Mouse (Mus musculus) neural tube, embryonic 12.5 days (tissue): ENCODE results near the gene Ppp1r9a. TPM values are rescaled to one million over a fixed set of nuclear protein-coding genes. Genes with fewer than 3 reads are reported as not detected.
"Not testable (repeated sequence)": the region's sequence is repeated elsewhere in the genome, so short reads cannot be mapped to it uniquely, and the experiment has no call there.

Experiments used
- ATAC-seq: fragments of 200-750 bp; cut with Nextera tagmentation; 2 replicates; pipeline ENCODE4 v1.8.0; 2017; ENCODE audit warnings: low read depth, mild to moderate bottlenecking, moderate TSS enrichment, moderate library complexity; ENCODE audit not compliant: low FRiP score
- H3K27ac ChIP-seq: fragments of 300-500 bp; sonication (generic); 2 replicates; pipeline ENCODE4 v1.5.1; 2016
- H3K27me3 ChIP-seq: fragments of 300-500 bp; sonication (generic); replicated peaks from 2 replicates; pipeline ENCODE4 v1.6.1; 2016; ENCODE audit warnings: mild to moderate bottlenecking
- H3K36me3 ChIP-seq: fragments of 300-500 bp; sonication (generic); 2 replicates; pipeline ENCODE4 v1.6.1; 2016; ENCODE audit warnings: mild to moderate bottlenecking
- H3K4me1 ChIP-seq: fragments of 300-500 bp; sonication (generic); 2 replicates; pipeline ENCODE4 v1.6.1; 2016
- H3K4me2 ChIP-seq: fragments of 300-500 bp; sonication (generic); replicated peaks from 2 replicates; pipeline ENCODE4 v1.6.1; 2016; ENCODE audit warnings: mild to moderate bottlenecking
- H3K4me3 ChIP-seq: fragments of 300-500 bp; sonication (generic); 2 replicates; pipeline ENCODE4 v1.5.1; 2016
- H3K9ac ChIP-seq: fragments of 300-500 bp; sonication (generic); 2 replicates; pipeline ENCODE4 v1.6.1; 2016; ENCODE audit warnings: mild to moderate bottlenecking
- H3K9me3 ChIP-seq: fragments of 300-500 bp; sonication (generic); 2 replicates; pipeline ENCODE4 v1.6.1; 2016; ENCODE audit warnings: mild to moderate bottlenecking
- WGBS: fragments of 180-500 bp; shearing (Covaris S2); methylation state at CpG from one replicate; pipeline ENCODE4 v1.1.7; 2016; 5-methylcytosine and 5-hydroxymethylcytosine counted together
- polyA plus RNA-seq: library from polyadenylated mRNA; unstranded; fragments of >200 nt; fragmentation: Nextera tagmentation; extraction: Ambion mirVana; gene quantifications from 2 replicates; pipeline ENCODE4 v1.2.1, GENCODE M21; 2016

Gene Ppp1r9a
- polyA plus RNA-seq, 1 experiment from 2014 or later, result 24.8 TPM

DNA sequence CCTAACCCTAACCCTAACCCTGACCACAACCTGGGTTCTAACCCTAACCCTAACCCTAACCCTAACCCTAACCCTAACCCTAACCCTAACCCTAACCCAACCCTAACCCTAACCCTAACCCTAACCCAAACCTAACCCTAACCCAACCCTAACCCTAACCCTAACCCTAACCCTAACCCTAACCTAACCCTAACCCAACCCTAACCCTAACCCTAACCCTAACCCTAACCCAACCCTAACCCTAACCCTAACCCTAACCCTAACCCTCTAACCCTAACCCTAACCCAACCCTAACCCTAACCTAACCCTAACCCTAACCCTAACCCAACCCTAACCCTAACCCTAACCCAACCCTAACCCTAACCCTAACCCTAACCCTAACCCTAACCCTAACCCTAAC lies 21.1 kb downstream of the Ppp1r9a start:
- H3K4me2 ChIP-seq, H3K4me1 ChIP-seq, H3K9ac ChIP-seq, H3K4me3 ChIP-seq, H3K9me3 ChIP-seq, H3K27ac ChIP-seq, H3K36me3 ChIP-seq, H3K27me3 ChIP-seq: not testable (repeated sequence)
- peak; percentile 75; the same call in 1 of the 2 replicates for ATAC-seq

DNA sequence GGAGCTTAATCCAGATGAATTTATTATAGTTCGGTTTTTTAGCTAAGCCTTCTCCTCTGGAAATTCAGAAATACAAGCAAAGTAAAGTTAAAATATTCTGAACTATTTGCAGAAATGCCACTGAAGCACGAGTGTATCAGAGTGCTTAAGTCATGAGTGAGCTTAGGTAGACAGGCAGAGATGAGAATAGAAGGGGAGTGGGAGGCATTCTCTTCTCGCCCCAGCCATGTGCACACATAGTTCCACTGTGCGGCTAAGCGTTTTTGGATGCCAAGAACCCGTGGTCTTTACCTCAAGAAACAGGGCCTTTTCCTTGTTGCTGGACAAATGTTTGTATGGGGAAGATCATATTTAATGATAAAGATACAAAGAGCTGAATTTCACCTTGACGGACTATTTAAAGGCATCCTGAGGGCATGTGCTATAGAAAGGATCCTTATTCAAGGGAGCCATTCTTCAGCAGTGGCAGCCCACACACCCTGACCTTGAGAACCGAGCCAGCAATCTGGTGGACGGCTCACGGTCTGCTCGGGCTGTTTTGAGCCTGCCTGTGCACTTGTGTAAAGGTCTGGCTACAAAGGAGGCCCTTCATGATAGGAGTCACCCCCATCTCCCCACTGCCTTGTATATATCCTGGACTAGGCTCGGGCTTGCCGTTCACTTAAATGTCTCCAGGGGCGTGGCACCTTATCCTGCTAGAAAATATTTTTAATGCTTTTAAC lies 23.4 kb downstream of the Ppp1r9a start:
- no peak for ATAC-seq
- no peak overlapping the region for H3K4me2 ChIP-seq
- no peaks in the 10 kb centered on the region for H3K4me1 ChIP-seq
- H3K9ac ChIP-seq, result no peak overlapping the region
- H3K4me3 ChIP-seq, result no peak overlapping the region
- 69% methylated on average over 14 of the region's 14 CpGs for WGBS
- no peak overlapping the region for H3K27ac ChIP-seq
- H3K36me3 ChIP-seq, result no peaks in the 10 kb centered on the region
- no peaks in the 10 kb centered on the region for H3K9me3 ChIP-seq
- no peaks in the 10 kb centered on the region for H3K27me3 ChIP-seq

DNA sequence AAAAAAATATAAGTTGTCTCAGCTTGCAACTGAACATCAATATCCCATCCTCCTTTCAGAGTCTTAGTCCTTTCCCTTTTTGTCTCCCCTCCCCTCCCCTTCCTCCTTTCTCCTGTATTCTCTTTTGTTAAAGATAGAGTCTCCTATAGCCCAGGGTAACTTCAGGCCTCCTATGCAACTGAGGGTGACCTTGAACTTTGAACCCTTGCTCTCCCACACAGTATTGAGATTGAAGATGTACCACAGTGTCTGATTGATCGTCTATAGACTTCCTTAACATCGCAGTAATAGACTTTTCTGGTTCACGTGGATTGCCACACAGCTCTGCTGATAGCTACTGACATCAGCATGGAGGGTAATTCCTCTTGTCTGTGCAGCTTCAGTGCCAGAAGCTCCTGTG lies 27.6 kb downstream of the Ppp1r9a start:
- H3K9me3 ChIP-seq, result no peaks in the 10 kb centered on the region
- H3K9ac ChIP-seq, result no peak overlapping the region
- no peak overlapping the region for H3K4me3 ChIP-seq
- no peaks in the 10 kb centered on the region for H3K36me3 ChIP-seq
- H3K27me3 ChIP-seq, result no peaks in the 10 kb centered on the region
- no peak overlapping the region for H3K4me2 ChIP-seq
- H3K4me1 ChIP-seq, result no peaks in the 10 kb centered on the region
- WGBS, result 71% methylated on average over 3 of the region's 3 CpGs
- ATAC-seq, result no peak
- H3K27ac ChIP-seq, result no peak overlapping the region

DNA sequence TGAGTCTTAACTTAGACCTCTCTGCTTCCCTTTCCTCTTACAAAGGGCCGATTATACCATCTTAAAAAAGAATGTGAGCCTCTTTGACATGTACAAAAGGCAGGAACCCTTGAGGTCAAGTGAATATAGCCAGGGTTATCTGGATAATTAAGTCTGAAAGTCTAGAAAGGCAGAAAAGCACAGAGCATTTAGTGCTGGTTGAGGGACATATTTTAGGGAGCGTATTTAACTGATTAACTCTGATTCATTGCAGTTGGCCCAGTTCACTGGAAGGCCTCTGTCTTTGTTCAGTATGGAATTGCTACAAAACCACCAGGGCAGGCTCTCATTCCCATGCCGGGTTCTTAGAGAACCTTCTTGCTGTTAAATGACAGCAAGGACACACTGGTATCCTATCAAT lies 36.2 kb downstream of the Ppp1r9a start:
- Histone ChIP-seq H3K4me3 (no peak overlapping the region), H3K9ac (no peak overlapping the region), H3K4me1 (peaks cover 10% of the 10 kb centered on the region; the same call in 1 of the 2 replicates), H3K4me2 (no peak overlapping the region), H3K36me3 (no peaks in the 10 kb centered on the region), H3K9me3 (no peaks in the 10 kb centered on the region), H3K27ac (no peak overlapping the region), H3K27me3 (no peaks in the 10 kb centered on the region)
- 13% methylated on average over 3 of the region's 3 CpGs for WGBS
- ATAC-seq, result no peak

DNA sequence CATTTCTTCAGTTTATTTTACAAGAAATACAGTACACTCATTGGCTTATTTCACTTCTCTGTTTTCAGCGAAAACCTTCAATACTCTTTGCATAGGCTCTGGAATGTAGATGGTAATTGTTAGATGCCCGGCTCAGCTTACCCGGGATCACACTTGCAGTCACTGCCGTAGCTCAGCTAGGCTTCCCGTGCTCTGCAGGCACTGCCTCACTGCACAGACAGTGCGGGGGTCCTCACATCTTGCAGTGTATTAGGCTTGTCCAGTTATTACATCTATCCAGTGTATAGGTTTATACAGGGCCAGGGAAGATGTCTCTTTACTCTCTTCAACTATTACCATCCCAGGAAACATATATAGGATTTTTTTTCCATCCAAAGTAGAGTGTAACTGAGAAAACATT lies 37.4 kb downstream of the Ppp1r9a start:
- peaks cover 10% of the 10 kb centered on the region; the same call in 1 of the 2 replicates for H3K4me1 ChIP-seq
- no peaks in the 10 kb centered on the region for H3K27me3 ChIP-seq
- ATAC-seq, result no peak
- WGBS, result 69% methylated on average over 6 of the region's 6 CpGs
- no peak overlapping the region for H3K27ac ChIP-seq
- no peak overlapping the region for H3K4me2 ChIP-seq
- H3K4me3 ChIP-seq, result no peak overlapping the region
- no peaks in the 10 kb centered on the region for H3K9me3 ChIP-seq
- H3K36me3 ChIP-seq, result no peaks in the 10 kb centered on the region
- no peak overlapping the region for H3K9ac ChIP-seq

DNA sequence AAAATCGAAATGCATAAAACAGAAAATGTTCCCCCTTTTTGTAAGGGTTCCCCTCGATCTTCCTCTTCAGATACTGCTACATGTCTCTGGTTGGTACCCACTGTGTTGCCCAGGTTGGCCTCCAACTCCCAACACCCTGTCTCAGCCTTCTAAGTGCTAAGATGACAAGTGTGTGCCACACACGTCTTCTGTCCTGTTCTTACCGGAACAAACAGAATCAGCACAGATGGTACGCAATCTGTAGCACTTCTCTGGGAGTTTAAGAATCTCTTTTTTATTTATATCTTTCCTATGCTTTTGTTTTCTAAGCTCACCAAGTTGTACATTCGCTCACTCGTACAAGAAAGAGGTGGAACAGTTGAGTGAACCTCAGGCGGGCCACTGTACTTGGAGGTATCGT lies 37.9 kb downstream of the Ppp1r9a start:
- Histone ChIP-seq H3K36me3 (no peaks in the 10 kb centered on the region), H3K9me3 (no peaks in the 10 kb centered on the region), H3K27ac (no peak overlapping the region), H3K27me3 (no peaks in the 10 kb centered on the region), H3K4me1 (peaks cover 10% of the 10 kb centered on the region; the same call in 1 of the 2 replicates), H3K4me2 (no peak overlapping the region), H3K9ac (no peak overlapping the region), H3K4me3 (no peak overlapping the region)
- WGBS, result 89% methylated on average over 9 of the region's 9 CpGs
- ATAC-seq, result no peak

DNA sequence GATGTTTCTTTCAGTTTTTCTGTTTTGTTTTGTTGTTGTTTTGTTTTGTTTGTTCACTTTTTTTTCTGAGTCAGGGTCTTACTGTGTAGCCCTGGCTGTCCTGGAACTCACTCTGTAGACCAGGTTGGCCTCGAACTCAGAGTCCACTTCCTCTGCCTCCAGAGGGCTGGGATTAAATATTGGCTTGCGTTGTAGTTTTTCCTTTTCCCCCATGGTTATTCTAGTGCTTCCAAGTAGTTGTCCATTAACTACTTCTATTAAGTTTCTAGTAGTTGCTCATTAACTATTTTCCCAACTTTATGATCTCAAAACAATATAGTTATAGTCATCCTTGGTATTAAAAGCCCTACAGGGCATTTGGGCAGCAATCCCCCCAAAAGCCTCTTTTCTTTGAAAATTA lies 41.1 kb downstream of the Ppp1r9a start:
- Histone ChIP-seq H3K4me2 (no peak overlapping the region), H3K4me3 (no peak overlapping the region), H3K27ac (no peak overlapping the region), H3K4me1 (peaks cover 3% of the 10 kb centered on the region; the same call in 1 of the 2 replicates), H3K9ac (no peak overlapping the region), H3K36me3 (no peaks in the 10 kb centered on the region), H3K9me3 (no peaks in the 10 kb centered on the region), H3K27me3 (no peaks in the 10 kb centered on the region)
- WGBS, result 93% methylated on average over 2 of the region's 2 CpGs
- no peak for ATAC-seq

DNA sequence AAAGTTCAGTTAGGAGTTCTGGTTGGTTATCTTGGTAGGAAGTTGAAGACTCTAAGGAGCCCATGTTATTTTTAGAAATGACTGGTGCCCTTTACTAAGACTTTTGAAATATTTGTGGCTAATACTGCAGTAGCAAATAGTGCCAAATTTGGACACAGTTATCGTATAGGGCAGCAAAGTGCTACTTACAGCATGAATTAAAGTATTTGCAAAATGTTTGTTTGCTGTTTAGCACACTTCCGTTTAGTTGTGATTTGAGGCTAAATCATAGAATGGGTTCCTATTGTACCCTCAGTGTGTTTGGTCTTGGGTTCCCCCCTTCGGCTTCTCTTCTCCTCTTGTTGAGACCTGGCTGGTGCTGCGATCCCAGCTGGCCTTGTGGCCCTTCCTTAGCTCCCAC lies 45.3 kb downstream of the Ppp1r9a start:
- H3K9ac ChIP-seq, result no peak overlapping the region
- no peaks in the 10 kb centered on the region for H3K4me1 ChIP-seq
- no peak overlapping the region for H3K27ac ChIP-seq
- WGBS, result 95% methylated on average over 4 of the region's 4 CpGs
- no peaks in the 10 kb centered on the region for H3K27me3 ChIP-seq
- no peak overlapping the region for H3K4me2 ChIP-seq
- ATAC-seq, result no peak
- no peak overlapping the region for H3K4me3 ChIP-seq
- H3K9me3 ChIP-seq, result no peaks in the 10 kb centered on the region
- H3K36me3 ChIP-seq, result no peaks in the 10 kb centered on the region

DNA sequence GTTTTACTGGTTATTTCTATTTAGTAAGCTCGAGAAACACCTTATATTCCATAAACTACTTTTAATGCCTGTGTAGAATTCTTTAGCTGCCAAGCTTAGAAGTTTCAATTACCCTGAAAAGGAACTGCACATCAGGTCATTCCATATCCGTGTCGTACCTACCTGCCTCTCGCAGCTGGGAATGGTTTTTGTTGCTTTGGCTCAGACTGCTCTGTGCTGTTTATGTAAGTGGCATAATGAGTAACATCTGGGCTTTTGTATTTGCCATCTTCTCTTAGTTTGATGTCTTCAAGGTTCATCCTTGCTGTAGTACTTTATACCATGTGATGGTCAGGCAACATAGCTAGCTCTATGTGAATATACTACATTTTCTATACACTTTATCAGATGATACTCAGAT lies 47.0 kb downstream of the Ppp1r9a start:
- Histone ChIP-seq H3K9me3 (no peaks in the 10 kb centered on the region), H3K4me1 (no peaks in the 10 kb centered on the region), H3K27me3 (no peaks in the 10 kb centered on the region), H3K27ac (no peak overlapping the region), H3K4me2 (no peak overlapping the region), H3K9ac (no peak overlapping the region), H3K36me3 (no peaks in the 10 kb centered on the region), H3K4me3 (no peak overlapping the region)
- 70% methylated on average over 4 of the region's 4 CpGs for WGBS
- no peak for ATAC-seq

DNA sequence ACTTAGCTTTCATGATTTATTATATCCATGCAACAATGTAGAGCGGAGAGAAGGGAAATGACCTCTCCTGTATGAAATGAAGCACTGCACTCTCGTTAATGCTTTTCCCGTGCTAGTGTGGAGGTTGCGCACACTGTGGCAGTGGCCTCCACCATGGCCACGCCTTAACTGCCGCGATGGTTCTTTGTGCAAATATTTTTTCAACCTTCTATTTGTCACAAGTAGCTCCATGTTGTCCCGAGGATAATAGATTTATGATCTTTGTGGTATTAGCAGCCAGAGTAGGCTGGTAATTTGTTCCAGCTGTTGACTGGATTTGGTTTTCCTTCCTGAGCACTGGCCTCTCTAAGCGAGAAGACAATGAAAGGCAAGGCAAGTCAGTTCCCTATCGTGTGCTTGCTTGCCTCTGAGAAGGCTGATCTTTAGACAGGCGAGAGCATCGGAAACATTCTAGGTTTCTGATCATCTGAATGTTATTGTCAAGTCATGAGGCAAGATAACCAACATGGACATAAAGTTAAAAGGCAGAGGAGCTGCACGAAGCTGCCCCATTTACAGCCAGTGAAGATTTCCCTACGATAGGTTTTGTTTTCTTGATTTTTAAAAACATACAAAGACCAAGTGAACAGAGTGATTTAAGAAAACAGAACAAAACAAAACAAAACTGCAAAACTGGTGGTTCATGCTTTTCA lies 50.5 kb downstream of the Ppp1r9a start:
- WGBS, result 75% methylated on average over 14 of the region's 14 CpGs
- Histone ChIP-seq H3K9ac (no peak overlapping the region), H3K36me3 (no peaks in the 10 kb centered on the region), H3K27me3 (no peaks in the 10 kb centered on the region), H3K9me3 (no peaks in the 10 kb centered on the region), H3K4me3 (no peak overlapping the region), H3K27ac (no peak overlapping the region), H3K4me2 (no peak overlapping the region), H3K4me1 (no peaks in the 10 kb centered on the region)
- no peak for ATAC-seq

DNA sequence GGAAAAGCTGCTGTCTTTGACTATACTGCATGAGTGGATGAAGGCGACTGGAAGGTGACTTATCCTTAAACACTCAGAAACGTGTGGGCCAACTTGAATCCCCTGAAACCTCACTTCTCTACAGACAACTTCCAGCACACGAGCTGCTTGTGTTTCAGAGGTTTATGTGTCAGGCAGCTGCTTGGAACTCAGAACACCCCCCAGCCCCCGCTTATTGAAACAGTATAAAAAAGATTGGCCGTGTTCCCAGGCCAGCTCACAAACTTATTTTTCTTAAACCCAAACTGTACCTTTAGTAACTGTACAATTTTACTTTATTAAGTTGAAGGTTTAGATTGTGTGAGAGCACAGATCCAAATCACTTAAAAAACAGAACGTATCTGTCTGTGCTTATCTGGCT lies 53.9 kb downstream of the Ppp1r9a start:
- 78% methylated on average over 6 of the region's 6 CpGs for WGBS
- no peaks in the 10 kb centered on the region for H3K27me3 ChIP-seq
- H3K4me2 ChIP-seq, result no peak overlapping the region
- H3K9ac ChIP-seq, result no peak overlapping the region
- no peak overlapping the region for H3K27ac ChIP-seq
- no peaks in the 10 kb centered on the region for H3K9me3 ChIP-seq
- ATAC-seq, result no peak
- H3K4me1 ChIP-seq, result no peaks in the 10 kb centered on the region
- H3K36me3 ChIP-seq, result no peaks in the 10 kb centered on the region
- H3K4me3 ChIP-seq, result no peak overlapping the region

DNA sequence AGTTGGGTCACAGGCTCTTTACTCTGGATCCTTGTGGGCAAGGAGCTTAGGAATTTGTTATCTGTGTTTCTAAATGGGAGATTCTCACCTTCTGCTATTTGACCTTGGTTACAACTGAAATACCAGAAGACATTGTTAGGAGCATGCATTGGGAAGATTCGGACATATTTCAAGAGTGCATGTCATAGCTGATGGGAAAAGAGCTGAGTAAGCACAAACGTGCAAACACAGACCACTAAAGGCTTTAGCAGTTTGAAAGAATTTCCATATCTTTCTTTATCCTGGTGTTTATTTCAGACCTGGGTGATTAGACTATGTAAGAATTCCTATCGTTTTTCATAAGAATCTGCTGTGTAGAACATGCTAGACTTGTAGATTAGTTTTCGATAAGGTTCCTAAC lies 59.5 kb downstream of the Ppp1r9a start:
- WGBS, result 90% methylated on average over 4 of the region's 4 CpGs
- H3K36me3 ChIP-seq, result no peaks in the 10 kb centered on the region
- H3K4me2 ChIP-seq, result no peak overlapping the region
- H3K4me1 ChIP-seq, result no peaks in the 10 kb centered on the region
- no peak overlapping the region for H3K4me3 ChIP-seq
- no peak overlapping the region for H3K9ac ChIP-seq
- no peak for ATAC-seq
- no peak overlapping the region for H3K27ac ChIP-seq
- no peaks in the 10 kb centered on the region for H3K27me3 ChIP-seq
- H3K9me3 ChIP-seq, result no peaks in the 10 kb centered on the region

DNA sequence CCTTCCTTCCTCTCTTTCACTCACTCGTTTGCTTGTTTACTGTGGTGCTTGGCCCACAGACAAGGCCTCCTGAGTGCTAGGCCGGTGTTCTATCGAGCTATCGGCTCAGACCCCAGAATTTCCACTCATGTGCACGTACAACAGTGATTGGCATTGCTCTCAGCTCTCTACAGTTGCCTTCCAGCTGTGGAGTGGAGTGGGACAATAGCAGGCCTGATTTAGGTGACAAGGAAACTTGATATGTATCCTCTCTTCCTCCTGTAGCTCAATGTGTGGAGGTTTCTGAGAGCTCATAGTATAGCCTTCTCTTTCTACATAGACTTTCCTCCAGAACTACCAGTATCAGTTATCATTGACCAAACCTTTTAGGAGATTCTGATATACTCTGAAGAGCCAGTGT lies 60.3 kb downstream of the Ppp1r9a start:
- no peaks in the 10 kb centered on the region for H3K4me1 ChIP-seq
- no peak overlapping the region for H3K9ac ChIP-seq
- no peaks in the 10 kb centered on the region for H3K36me3 ChIP-seq
- no peak for ATAC-seq
- 65% methylated on average over 5 of the region's 5 CpGs for WGBS
- H3K4me2 ChIP-seq, result no peak overlapping the region
- H3K27me3 ChIP-seq, result no peaks in the 10 kb centered on the region
- H3K4me3 ChIP-seq, result no peak overlapping the region
- H3K27ac ChIP-seq, result no peak overlapping the region
- no peaks in the 10 kb centered on the region for H3K9me3 ChIP-seq
